Mouse (Mus musculus): ENCODE measurements around the gene Trim33.

Gene Trim33

DNA sequence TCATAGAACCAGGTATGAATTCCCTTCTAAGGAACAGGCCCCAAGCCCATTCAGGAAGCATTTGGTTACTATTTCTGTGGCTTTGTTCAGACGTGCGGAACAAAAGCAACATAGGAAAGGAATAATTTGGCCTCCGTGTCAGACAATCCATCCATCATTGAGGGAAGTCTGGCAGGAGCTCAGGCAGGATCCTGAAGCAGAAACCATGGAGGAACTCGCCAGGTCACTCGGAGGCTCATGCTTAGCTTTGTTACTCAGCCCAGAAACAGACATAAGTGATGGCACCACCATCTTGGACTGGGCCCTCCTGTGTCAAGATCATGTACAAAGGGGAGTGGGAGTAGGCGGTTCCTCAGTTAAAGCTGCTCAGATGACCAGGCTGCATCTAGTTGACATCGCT is 82.1 kb downstream of the Trim33 start:
- no peak for DNase-seq (ENCODE audit: low spot score)

DNA sequence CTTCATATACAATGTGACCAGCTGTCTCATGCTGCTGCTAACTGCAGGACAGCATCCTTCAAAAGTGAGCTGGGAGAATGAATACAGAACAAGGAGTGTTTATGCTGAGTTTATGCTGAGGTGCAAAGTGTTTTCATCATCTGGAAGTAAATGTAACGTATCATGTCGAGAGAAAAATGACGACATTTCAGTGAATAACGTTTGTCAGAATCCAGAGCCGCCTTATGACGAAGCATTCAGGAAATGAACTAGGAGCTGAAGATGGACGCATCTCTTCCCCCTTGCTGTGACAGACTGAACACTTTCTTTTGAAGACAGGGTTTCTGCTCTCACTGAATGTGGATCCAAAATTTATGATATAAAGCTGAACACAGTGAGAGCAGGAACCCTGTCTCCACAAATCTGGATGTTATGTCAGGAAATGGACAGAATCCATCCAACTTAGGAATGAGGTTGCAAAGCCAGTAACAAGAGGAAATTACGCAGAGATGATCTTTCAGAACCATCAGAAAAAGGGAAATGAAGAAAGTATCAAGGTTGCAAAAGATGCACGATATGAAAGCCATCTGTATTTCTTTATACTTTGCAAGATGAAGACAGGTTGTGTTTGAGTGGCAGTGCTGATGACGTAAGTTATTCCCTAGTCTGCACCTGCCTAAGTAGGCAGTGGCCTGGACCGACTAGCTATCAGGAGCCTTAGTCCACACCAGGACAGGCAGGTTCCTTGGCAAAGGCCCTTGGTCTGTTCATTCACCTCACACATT is 85.3 kb downstream of the Trim33 start:
- no peak for DNase-seq (ENCODE audit: low spot score)

DNA sequence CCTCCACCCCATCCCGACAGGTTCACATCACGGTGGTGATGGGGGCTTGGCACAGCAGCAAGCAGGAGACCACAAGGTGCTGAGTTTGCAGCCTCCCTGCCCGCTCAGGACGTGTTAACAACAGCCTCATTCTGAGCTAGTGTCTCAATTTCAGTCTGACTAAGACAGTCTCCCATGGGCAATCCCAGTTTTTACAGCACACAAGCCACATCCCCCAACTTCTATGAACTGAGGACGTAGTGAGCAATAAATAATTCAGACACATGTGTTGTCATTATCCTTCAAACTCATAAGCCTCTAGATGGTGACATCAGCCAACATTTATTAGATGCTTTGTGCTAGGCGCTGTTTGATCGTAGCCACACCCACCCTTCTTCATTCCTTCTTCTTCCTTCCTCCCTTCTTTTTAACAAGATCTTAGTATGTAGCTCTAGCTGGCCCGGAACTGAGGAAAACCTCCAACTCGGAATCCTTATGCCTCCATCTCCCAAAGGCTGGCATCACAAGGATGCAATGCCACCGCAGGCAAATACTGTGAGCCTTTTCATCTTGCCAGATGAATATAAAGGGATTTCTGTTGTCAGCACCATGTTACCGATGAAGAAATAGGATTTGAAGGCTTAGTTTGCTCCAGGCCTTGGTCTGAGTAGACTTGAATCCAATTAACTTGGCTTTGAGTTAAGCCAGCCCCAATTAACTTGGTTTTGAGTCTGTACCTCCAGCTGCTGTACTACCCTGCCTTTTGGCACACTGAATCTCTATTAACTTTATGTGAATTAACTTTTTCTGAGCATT is 88.3 kb downstream of the Trim33 start:
- DNase-seq (ENCODE audit: low spot score), result no peak

DNA sequence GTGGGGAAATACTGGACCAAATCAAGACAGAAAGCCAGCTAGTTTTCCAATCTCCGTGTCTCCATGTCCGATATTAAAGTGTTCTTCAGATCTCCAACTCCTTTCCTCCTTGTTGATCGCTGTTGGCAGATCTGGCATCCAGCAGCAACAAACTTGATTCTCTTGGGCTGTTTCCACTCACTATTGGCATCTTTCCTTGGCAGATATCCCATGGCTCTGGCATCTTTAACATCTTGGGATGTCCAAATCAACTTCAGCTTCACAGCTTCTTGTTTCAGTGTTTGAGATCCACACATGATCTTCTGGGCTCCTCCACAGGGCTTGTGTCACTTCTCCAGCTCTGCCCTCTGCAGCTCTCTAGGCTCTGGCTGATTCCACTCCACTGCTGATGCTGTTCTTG is 89.6 kb downstream of the Trim33 start:
- no peak for DNase-seq (ENCODE audit: low spot score)

DNA sequence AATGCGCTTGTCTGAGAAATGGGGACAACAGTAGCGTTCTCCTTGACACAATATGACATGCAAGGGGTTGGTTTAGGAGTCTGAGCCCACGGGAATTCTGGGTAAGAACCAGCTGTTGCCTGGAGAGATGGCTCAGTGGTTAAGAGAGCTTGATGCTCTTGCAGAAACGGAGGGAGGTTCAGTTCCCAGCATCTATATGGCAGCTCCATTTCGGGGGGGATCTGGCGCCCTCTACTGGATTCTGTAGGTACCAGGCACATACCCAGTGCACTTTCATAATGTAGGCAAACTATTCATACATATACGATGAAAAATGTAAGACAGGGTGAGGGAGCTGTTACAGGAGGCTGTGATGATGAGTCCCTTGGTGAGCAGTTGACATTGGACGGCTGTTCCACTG is 94.9 kb downstream of the Trim33 start:
- peak; percentile 69 for DNase-seq (ENCODE audit: low spot score)

DNA sequence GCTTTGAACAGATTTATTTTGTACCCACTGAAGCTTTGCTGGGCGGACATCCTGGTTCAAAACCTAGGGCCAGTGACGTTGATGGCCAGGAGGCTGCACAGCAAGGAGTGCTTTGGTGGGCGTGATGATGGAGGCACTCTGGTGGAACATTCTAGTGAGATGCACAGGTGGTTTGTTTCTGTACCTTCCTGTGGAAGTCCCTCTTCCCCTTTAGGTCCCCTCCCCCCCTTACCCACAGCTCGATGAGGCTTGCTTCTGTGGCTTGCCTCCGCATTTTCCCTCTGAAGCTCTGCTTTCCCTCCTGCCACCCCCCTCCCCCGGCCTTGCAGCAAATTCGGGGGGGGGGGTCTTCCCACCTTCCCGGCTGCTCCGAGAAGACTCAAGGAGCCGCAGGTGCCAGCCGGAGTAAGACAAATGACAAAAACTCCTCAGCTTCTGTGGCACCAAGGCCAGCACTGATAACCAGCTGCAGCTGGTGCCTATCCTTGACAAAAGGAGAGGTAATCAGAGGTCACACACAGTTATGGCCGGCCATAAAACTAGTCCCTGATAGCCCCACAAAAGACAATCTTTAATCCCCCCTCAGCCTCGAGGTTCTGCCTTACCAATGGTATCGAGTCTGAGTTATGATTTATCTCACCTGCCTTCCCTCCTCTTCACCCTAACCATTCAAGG is 96.2 kb downstream of the Trim33 start:
- DNase-seq (ENCODE audit: low spot score), result no peak

DNA sequence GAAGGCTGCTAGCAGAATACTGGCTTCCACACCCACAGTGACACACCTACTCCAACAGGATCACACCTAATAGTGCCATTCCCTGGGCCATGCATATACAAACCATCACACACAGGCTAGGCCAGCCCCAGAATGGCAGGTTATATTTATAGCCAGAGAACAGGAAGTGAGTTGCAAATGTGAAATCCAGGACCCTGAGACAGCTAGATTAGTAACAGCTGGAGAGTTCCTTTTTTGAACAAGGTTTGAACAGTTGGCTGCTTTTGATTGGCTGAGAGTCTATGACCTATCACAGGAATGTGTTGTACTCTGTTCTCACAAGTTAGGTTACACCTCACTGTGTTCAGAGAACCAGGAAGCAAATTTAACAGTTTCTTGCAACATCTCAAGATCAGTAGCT is 98.9 kb downstream of the Trim33 start:
- peak; percentile 65 for DNase-seq (ENCODE audit: low spot score)

DNA sequence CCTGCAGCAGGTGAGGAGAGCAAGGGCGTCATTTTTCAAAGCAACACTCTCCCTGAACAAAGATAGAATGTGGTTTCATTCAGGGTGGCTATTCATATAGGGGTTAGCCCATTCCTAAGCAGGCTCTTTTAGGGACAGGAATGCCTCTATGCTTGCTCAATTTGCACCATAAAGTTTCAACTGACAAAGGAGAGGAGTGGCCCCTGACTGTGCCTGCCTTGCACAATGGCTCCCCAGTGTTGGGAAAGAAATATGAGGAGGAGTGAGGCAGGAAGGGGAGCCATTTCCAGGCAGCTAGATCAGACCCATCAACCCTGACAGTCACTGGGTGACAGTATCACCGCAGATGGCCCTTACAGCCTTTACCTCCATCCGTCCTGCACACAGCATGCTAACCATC is 100.3 kb downstream of the Trim33 start:
- no peak for DNase-seq (ENCODE audit: low spot score)

DNA sequence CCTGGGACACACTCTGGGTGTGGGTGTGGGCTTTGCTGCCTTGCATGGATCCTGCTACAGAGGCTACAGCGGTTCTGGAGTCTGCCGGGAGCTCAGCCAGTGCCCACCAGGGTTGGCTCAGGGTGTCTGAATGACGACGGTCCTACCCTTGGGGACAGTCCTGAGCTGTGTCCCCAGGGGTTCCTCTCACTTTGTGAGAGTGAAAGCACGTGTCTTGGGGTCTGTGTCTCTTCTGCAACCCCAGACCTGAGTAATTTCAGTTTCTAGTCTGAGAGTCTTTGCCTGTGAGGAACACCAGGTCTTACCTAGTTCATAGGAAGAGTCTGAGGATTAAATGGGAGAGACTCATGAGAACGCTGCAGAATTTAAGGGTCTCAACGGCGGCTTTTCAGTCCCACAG is 101.7 kb downstream of the Trim33 start:
- DNase-seq (ENCODE audit: low spot score), result no peak

DNA sequence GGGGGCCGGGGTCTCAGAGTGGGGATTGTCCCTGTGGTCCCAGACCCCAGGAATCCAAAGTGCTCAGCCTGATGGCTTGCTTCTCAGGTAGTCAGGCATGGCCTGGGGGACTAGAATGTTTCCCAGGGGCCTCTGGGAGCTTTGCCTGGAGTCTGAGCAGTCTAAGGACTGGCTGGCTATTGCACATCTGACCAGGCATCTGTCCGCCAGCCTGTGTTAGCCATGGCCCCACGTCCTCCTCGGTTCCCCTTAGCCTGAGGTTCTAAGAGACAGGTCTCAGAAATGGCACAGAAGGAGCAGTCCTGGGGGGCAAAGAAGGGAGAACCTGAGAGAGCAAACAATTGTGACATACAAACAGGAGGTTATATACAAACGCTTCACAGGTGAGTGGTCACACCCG is 102.3 kb downstream of the Trim33 start:
- no peak for DNase-seq (ENCODE audit: low spot score)

DNA sequence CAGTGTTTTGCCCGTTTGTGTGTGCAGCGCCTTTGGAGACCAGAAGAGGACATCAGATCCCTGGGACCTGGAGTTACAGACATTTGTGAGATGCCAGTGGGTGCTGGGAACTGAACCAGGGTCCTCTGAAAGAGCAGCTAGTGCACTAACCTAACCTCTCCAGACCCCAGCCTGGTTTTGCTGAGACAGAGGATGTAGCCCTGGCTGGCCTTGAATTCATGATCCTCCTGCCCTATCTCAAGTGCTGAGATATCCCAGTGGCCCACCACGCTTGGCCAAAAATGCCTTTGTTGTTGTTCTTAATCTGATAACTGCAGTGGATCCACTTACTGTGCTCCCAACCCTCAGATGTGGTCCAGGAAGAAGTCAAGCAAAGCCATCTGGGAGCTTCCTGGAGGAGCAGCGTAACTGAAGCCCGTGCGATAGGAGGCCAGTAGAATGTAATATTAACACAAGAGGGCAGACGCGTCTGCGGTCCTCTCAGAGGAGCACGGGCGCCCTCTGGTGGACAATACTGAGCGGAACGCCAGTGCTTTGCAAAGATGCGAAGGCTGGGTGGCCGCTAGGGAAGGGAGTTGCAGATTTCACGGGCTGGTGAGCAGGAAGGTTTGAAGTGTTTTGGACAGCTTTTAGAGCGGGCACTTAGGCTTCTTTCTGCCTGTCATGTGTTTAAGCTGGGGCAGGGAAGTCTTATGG is 103.9 kb downstream of the Trim33 start:
- peak; percentile 97 for DNase-seq (ENCODE audit: low spot score)

DNA sequence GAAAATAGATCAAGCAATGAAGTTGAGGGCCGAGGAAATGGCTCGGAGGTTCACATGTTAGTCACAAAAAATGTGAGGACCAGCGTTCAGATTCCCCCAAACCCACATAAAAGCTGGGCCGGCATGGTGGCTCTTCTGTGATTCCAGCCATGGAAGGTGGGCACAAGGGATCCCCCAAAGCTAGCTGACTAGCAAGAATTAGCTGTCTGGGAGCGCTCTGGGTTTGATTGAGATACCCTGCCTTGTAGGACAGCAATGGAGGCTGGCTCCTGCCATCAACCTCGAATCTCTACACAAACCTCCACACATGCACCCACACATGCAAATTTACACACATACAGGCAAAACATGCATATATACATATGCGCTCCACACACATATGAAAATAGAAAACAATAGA is 105.4 kb downstream of the Trim33 start:
- no peak for DNase-seq (ENCODE audit: low spot score)

DNA sequence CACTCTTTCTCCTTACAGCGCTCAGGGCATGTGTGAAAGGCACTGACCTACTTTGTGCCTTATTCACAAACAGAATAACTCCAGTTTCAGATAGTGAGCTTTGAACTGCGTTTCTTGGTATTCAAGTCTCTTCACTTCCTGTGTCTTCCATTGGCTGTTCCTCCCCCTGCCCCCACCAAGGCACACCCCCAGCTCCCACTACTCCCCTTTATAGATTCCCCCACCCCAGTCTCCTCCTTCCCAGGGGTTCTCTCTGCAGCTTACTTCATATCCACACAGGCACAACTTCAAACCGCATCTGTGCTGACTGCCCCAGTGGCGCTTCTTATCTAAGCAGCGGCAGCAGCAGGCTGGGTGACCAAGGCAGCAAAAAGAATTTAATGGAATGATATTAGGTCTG is 105.9 kb downstream of the Trim33 start:
- DNase-seq (ENCODE audit: low spot score), result no peak

DNA sequence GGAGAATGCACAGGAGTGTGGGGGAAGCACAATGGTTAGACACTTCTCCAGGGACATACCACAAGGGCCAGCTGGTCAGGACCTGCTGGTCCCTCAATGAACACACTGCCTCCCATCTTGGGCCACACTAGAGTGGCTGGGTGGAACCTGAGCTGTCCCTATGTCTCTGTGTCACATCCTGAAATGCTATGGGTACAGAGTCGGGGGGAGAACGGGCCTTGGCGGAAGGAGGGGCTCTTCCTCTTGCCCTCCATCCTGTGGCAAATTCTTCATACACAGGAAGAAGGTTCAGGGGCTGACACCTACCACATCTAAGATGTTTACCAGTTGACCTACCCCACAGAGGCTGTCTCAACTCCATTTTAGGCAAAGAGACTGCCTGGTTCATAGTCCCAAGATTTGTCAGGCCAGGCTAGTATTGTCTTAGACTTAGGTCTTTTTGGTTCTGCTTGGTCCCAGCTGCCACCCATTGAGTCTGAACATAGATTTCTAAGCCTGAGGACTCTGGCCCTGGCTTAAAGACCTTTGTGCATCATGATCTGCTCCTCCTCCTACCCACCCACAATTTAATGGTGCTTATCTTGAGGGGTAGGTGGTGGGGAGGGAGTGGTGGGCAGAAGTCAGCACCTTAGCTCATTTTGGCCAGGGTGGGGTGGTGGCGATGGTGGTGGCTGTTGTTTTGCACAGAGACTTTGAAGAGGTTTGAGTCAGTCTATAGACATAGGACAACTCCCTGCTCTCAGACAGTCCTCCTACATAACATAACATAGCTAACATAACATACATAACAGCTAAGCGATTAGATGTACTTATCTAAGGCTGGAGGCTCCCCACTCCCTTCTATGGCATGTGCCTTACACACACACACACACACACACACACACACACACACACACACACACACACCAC is 106.5 kb downstream of the Trim33 start:
- no peak for DNase-seq (ENCODE audit: low spot score)

DNA sequence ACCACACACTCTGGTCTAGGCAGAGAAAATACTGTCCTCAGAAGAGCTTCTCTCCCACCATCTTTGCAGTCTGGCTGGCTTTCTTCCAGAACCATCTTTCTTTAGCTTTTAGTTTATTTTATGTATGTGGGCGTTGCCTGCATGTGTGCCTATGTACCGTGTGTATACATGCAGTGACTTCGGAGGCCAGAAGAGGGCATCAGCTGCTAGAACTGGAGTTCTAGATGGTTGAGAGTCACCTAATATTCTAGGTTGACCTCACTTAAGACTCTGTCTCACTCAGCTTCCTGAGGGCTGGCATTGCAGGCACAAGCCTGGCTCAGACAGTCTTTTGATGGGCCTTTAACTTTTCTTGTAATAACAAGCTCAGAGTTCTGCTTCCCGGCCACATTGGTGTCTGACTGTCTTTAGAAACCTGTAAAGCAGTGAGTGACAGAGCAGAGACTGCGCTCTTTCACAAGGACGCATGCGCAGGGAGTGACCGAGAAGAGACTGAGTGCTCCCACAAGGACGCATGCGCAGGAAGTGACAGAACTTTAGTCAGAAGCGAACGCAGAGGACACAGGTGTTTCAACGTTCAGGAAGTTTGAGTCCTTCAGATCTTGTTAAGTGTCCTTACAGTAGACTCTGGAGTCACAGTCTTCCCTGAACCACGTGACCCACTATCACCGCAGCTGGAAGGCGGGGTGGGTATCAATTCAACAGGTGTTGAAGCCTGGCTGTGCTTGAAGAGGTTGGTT is 107.4 kb downstream of the Trim33 start:
- no peak for DNase-seq (ENCODE audit: low spot score)

DNA sequence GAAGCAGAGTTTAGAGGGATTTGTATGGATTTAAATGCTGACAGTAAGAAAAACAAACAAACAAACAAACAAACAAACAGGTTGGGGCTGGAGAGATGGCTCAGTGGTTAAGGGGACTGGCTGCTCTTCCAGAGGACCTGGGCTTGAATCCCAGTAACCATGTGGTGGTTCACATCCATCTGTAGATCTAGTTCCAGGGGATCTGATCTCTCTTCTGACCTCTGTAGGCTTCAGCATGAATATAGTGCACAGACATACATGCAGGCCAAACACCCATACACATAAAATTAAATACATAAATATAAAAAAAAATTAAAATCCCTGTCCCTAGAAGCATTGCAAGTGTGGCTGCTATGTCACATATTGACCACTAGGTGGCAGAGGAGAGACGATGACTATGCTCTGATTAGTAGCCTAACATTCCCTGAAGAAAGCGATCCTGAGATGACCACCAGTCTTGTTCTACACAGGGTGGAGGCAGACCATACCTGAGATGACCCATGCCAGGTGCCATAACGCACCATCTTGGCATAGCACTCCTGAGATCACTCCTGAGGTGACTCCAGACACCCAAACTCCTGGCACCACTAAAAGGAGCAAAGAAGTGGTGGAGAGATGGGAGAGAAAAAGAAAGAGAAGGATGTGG is 113.6 kb downstream of the Trim33 start:
- peak; percentile 83 for DNase-seq (ENCODE audit: low spot score)

DNA sequence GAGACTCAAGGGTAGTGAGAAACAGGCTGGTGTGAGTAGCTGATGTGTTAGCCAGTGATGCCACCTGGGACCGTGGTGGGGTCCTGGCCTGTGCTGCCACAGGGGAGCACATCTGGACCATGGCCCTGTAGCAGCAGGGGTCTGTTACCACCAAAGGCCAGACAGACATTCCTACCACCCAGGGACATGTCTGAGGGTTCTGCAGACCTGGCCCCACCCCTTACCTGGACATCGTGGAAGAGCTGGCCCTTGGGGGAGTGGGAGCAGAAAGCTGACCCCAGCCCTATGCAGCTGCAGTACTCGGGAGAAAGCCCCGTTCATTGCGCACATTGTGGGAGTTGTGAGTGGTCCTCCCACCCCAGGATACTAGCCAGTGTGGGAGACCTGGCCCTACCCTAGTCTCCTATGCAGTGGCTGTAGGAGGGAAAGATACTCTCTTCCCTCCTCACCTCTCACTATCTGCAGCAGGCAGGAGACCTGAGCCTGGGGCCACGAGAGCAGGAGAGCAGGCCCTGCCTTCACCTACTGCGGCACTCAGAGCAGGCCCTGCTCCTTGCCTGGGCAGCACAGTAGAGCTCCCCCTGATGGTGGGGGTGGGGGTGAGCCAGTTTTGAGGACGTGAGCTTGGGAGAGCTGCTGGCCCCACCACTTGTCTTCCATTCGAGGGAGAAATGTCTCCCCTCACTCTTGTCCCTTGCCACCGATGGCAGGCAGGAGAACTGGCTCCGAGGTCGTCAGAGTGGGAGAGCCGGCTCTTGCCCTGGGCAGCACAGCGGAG is 114.4 kb downstream of the Trim33 start:
- DNase-seq (ENCODE audit: low spot score), result no peak

DNA sequence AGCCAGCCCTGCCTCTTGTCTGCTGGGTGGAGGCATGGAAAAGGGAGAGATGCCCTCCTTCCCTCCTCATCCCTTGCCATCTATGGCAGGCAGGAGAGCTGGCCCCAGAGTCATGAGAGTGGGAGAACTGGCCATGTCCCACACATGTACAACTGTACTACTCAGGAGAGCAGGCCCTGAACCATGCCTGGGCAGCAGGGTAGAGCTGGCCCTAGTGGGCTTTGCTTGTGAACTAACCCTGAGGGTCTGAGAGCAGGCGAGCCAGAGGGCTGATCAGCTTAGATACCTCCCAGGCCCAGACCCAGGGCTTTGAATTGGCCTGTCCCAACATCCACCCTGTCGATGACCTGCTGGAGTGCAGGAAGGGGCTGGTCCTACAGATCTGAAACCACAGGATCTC is 115.0 kb downstream of the Trim33 start:
- no peak for DNase-seq (ENCODE audit: low spot score)

DNA sequence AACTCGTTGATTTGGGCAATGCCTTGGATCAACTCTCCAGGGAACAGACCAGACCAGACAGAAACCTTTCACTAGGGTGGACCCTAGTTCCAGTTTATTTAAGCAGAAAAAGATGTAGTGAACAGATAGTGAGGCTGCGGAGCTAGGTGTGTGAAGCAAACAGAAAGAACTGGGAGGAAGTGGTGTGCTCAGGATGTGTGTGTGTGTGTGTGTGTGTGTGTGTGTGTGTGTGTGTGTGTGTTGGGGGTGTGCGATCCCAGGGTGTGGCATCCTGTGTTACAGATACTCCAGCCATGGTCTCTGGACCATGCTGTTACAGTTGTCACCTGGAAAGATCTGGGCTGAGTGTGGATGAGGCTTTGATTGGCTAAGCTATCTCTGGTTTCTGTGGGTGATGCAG is 118.4 kb downstream of the Trim33 start:
- no peak for DNase-seq (ENCODE audit: low spot score)
